Mouse (Mus musculus) neural tube, embryonic 12.5 days (tissue): ENCODE data around the gene Slco3a1. TPM values are rescaled to one million over a fixed set of nuclear protein-coding genes. Genes with fewer than 3 reads are reported as not detected.

Experiments used
- ATAC-seq: fragments of 200-750 bp; cut with Nextera tagmentation; 2 replicates; pipeline ENCODE4 v1.8.0; 2017; ENCODE audit warnings: low read depth, mild to moderate bottlenecking, moderate TSS enrichment, moderate library complexity; ENCODE audit not compliant: low FRiP score
- H3K27ac ChIP-seq: fragments of 300-500 bp; sonication (generic); 2 replicates; pipeline ENCODE4 v1.5.1; 2016
- H3K27me3 ChIP-seq: fragments of 300-500 bp; sonication (generic); replicated peaks from 2 replicates; pipeline ENCODE4 v1.6.1; 2016; ENCODE audit warnings: mild to moderate bottlenecking
- H3K36me3 ChIP-seq: fragments of 300-500 bp; sonication (generic); 2 replicates; pipeline ENCODE4 v1.6.1; 2016; ENCODE audit warnings: mild to moderate bottlenecking
- H3K4me1 ChIP-seq: fragments of 300-500 bp; sonication (generic); 2 replicates; pipeline ENCODE4 v1.6.1; 2016
- H3K4me2 ChIP-seq: fragments of 300-500 bp; sonication (generic); replicated peaks from 2 replicates; pipeline ENCODE4 v1.6.1; 2016; ENCODE audit warnings: mild to moderate bottlenecking
- H3K4me3 ChIP-seq: fragments of 300-500 bp; sonication (generic); 2 replicates; pipeline ENCODE4 v1.5.1; 2016
- H3K9ac ChIP-seq: fragments of 300-500 bp; sonication (generic); 2 replicates; pipeline ENCODE4 v1.6.1; 2016; ENCODE audit warnings: mild to moderate bottlenecking
- H3K9me3 ChIP-seq: fragments of 300-500 bp; sonication (generic); 2 replicates; pipeline ENCODE4 v1.6.1; 2016; ENCODE audit warnings: mild to moderate bottlenecking
- WGBS: fragments of 180-500 bp; shearing (Covaris S2); methylation state at CpG from one replicate; pipeline ENCODE4 v1.1.7; 2016; 5-methylcytosine and 5-hydroxymethylcytosine counted together
- polyA plus RNA-seq: library from polyadenylated mRNA; unstranded; fragments of >200 nt; fragmentation: Nextera tagmentation; extraction: Ambion mirVana; gene quantifications from 2 replicates; pipeline ENCODE4 v1.2.1, GENCODE M21; 2016

The Slco3a1 gene
- polyA plus RNA-seq, 1 experiment from 2014 or later, result 26.6 TPM

- Histone ChIP-seq H3K27me3 (no peaks in the 10 kb centered on the region), H3K4me1 (0 out of 2 replicates have a peak, but pooled peaks cover 4% of the 10 kb centered on the region), H3K27ac (no peak overlapping the region), H3K9me3 (no peaks in the 10 kb centered on the region), H3K9ac (no peak overlapping the region), H3K4me3 (no peak overlapping the region), H3K4me2 (no peak overlapping the region), H3K36me3 (no peaks in the 10 kb centered on the region)
- ATAC-seq, result no peak
- WGBS, result 72% methylated on average over 3 of the region's 3 CpGs
Measured at GRCm38 (mm10) chr7:74483294-74484023, 71.1 kb downstream of the Slco3a1 start.

- Histone ChIP-seq H3K36me3 (no peaks in the 10 kb centered on the region), H3K27me3 (no peaks in the 10 kb centered on the region), H3K4me2 (no peak overlapping the region), H3K4me3 (no peak overlapping the region), H3K9ac (no peak overlapping the region), H3K27ac (no peak overlapping the region), H3K4me1 (0 out of 2 replicates have a peak, but pooled peaks cover 4% of the 10 kb centered on the region), H3K9me3 (no peaks in the 10 kb centered on the region)
- no peak for ATAC-seq
- WGBS, result 86% methylated on average over 7 of the region's 7 CpGs
Measured at GRCm38 (mm10) chr7:74471740-74472139, 82.8 kb downstream of the Slco3a1 start.

- Histone ChIP-seq H3K4me1 (peaks cover 13% of the 10 kb centered on the region; the same call in 1 of the 2 replicates), H3K9me3 (no peaks in the 10 kb centered on the region), H3K27ac (no peak overlapping the region), H3K4me2 (no peak overlapping the region), H3K4me3 (no peak overlapping the region), H3K36me3 (no peaks in the 10 kb centered on the region), H3K27me3 (no peaks in the 10 kb centered on the region), H3K9ac (no peak overlapping the region)
- WGBS, result 57% methylated on average over 4 of the region's 4 CpGs
- no peak for ATAC-seq
Measured at GRCm38 (mm10) chr7:74466886-74467285, 87.7 kb downstream of the Slco3a1 start.

- Histone ChIP-seq H3K4me3 (no peak overlapping the region), H3K27ac (no peak overlapping the region), H3K4me2 (no peak overlapping the region), H3K9ac (no peak overlapping the region), H3K36me3 (no peaks in the 10 kb centered on the region), H3K27me3 (no peaks in the 10 kb centered on the region), H3K9me3 (no peaks in the 10 kb centered on the region), H3K4me1 (peaks cover 13% of the 10 kb centered on the region; the same call in 1 of the 2 replicates)
- WGBS, result 86% methylated on average over 7 of the region's 7 CpGs
- ATAC-seq, result no peak
Measured at GRCm38 (mm10) chr7:74464638-74465037, 89.9 kb downstream of the Slco3a1 start.

- no peak overlapping the region for H3K4me3 ChIP-seq
- H3K9ac ChIP-seq, result no peak overlapping the region
- no peaks in the 10 kb centered on the region for H3K36me3 ChIP-seq
- peaks cover 13% of the 10 kb centered on the region; the same call in 1 of the 2 replicates for H3K4me1 ChIP-seq
- no peaks in the 10 kb centered on the region for H3K27me3 ChIP-seq
- 45% methylated on average over 4 of the region's 4 CpGs for WGBS
- no peak for ATAC-seq
- no peak overlapping the region for H3K27ac ChIP-seq
- H3K9me3 ChIP-seq, result no peaks in the 10 kb centered on the region
- H3K4me2 ChIP-seq, result no peak overlapping the region
Measured at GRCm38 (mm10) chr7:74462451-74462850, 92.1 kb downstream of the Slco3a1 start.

GRCm38 (mm10) chr7:74461736-74462135, 92.8 kb downstream of the Slco3a1 start:
- H3K4me1 ChIP-seq, result peaks cover 9% of the 10 kb centered on the region; the same call in 1 of the 2 replicates
- no peak overlapping the region for H3K4me2 ChIP-seq
- no peak overlapping the region for H3K27ac ChIP-seq
- 88% methylated on average over 5 of the region's 5 CpGs for WGBS
- H3K9ac ChIP-seq, result no peak overlapping the region
- ATAC-seq, result no peak
- no peaks in the 10 kb centered on the region for H3K36me3 ChIP-seq
- no peaks in the 10 kb centered on the region for H3K27me3 ChIP-seq
- no peak overlapping the region for H3K4me3 ChIP-seq
- no peaks in the 10 kb centered on the region for H3K9me3 ChIP-seq

- H3K27me3 ChIP-seq, result no peaks in the 10 kb centered on the region
- H3K4me3 ChIP-seq, result no peak overlapping the region
- H3K4me1 ChIP-seq, result peaks cover 6% of the 10 kb centered on the region; the same call in 1 of the 2 replicates
- ATAC-seq, result no peak
- H3K9ac ChIP-seq, result no peak overlapping the region
- no peaks in the 10 kb centered on the region for H3K36me3 ChIP-seq
- no peaks in the 10 kb centered on the region for H3K9me3 ChIP-seq
- H3K4me2 ChIP-seq, result no peak overlapping the region
- H3K27ac ChIP-seq, result no peak overlapping the region
- WGBS, result 92% methylated on average over 1 of the region's 1 CpGs
Measured at GRCm38 (mm10) chr7:74461146-74461545, 93.4 kb downstream of the Slco3a1 start.

GRCm38 (mm10) chr7:74459812-74460211, 94.8 kb downstream of the Slco3a1 start:
- no peak overlapping the region for H3K4me2 ChIP-seq
- H3K4me1 ChIP-seq, result peaks cover 6% of the 10 kb centered on the region; the same call in 1 of the 2 replicates
- no peaks in the 10 kb centered on the region for H3K27me3 ChIP-seq
- no peak overlapping the region for H3K9ac ChIP-seq
- H3K4me3 ChIP-seq, result no peak overlapping the region
- H3K36me3 ChIP-seq, result no peaks in the 10 kb centered on the region
- 84% methylated on average over 3 of the region's 3 CpGs for WGBS
- ATAC-seq, result no peak
- no peaks in the 10 kb centered on the region for H3K9me3 ChIP-seq
- H3K27ac ChIP-seq, result no peak overlapping the region

- Histone ChIP-seq H3K36me3 (no peaks in the 10 kb centered on the region), H3K4me2 (no peak overlapping the region), H3K27me3 (no peaks in the 10 kb centered on the region), H3K9ac (no peak overlapping the region), H3K9me3 (no peaks in the 10 kb centered on the region), H3K4me3 (no peak overlapping the region), H3K4me1 (peaks cover 6% of the 10 kb centered on the region; the same call in 1 of the 2 replicates), H3K27ac (no peak overlapping the region)
- ATAC-seq, result no peak
- WGBS, result 79% methylated on average over 5 of the region's 5 CpGs
Measured at GRCm38 (mm10) chr7:74459277-74459676, 95.3 kb downstream of the Slco3a1 start.

- H3K27me3 ChIP-seq, result no peaks in the 10 kb centered on the region
- H3K27ac ChIP-seq, result no peak overlapping the region
- WGBS, result 86% methylated on average over 8 of the region's 8 CpGs
- ATAC-seq, result no peak
- peaks cover 6% of the 10 kb centered on the region; the same call in 1 of the 2 replicates for H3K4me1 ChIP-seq
- no peaks in the 10 kb centered on the region for H3K36me3 ChIP-seq
- H3K4me2 ChIP-seq, result no peak overlapping the region
- no peak overlapping the region for H3K4me3 ChIP-seq
- no peaks in the 10 kb centered on the region for H3K9me3 ChIP-seq
- H3K9ac ChIP-seq, result no peak overlapping the region
Measured at GRCm38 (mm10) chr7:74458475-74459221, 95.9 kb downstream of the Slco3a1 start.

- peaks cover 5% of the 10 kb centered on the region; the same call in 1 of the 2 replicates for H3K4me1 ChIP-seq
- no peak overlapping the region for H3K9ac ChIP-seq
- no peak overlapping the region for H3K4me2 ChIP-seq
- WGBS, result 91% methylated on average over 5 of the region's 5 CpGs
- H3K27ac ChIP-seq, result no peak overlapping the region
- no peak overlapping the region for H3K4me3 ChIP-seq
- no peak for ATAC-seq
- H3K36me3 ChIP-seq, result no peaks in the 10 kb centered on the region
- no peaks in the 10 kb centered on the region for H3K9me3 ChIP-seq
- no peaks in the 10 kb centered on the region for H3K27me3 ChIP-seq
Measured at GRCm38 (mm10) chr7:74457347-74457975, 97.1 kb downstream of the Slco3a1 start.

- ATAC-seq, result no peak
- no peaks in the 10 kb centered on the region for H3K27me3 ChIP-seq
- H3K9ac ChIP-seq, result no peak overlapping the region
- 83% methylated on average over 2 of the region's 2 CpGs for whole genome bisulfite sequencing
- no peaks in the 10 kb centered on the region for H3K4me1 ChIP-seq
- no peak overlapping the region for H3K4me3 ChIP-seq
- H3K36me3 ChIP-seq, result no peaks in the 10 kb centered on the region
- H3K4me2 ChIP-seq, result no peak overlapping the region
- no peak overlapping the region for H3K27ac ChIP-seq
- no peaks in the 10 kb centered on the region for H3K9me3 ChIP-seq
Measured at GRCm38 (mm10) chr7:74456781-74457180, 97.8 kb downstream of the Slco3a1 start.
